Mouse (Mus musculus): ENCODE measurements around the gene Rsph1. TPM values are rescaled to one million over a fixed set of nuclear protein-coding genes. Genes with fewer than 3 reads are reported as not detected.

Rsph1 gene
- total RNA-seq, 2 experiments from 2014 or later = 1.2 to 1.7 TPM

DNA sequence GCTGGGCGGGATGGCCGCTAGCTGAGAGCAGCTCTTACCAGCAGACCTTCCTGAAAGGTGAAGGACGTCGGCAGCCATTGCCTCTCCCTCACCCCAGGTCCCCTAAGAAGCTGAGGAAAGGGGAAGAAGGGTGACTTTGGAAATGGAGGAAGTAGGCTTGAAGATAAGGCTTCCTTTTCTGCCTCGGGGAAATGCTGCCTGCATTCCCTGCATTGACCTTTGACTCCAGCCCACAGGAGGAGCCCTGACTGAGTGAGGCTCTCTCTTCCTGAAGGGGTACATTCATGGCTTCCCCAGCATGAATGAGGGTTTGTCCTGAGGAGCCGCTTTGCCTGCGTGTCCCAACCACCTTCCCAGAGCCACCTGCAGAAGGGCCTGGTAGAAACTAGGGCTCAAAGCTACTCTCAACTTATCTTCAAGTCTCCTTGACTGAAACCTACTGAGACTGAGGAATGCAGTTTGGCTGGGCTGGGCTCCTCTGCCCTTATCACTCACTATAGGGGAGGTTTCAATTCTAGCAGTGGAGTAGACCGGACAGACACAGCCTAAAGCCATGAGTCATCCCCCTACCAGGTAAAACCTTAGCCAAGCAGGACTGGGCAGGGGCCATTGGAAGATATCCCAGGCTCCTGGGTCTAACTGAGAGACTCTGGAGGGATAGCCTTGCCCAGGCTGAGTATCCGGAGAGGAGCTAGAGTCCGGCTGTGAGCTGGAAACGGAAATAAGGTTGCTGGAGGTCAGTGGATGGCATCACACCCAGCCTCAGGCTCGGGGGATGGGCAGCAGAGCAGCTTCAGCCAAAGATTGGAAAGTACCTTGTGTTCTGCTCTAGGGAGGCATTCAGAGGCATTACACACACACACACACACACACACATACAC is 28.0 kb upstream of the Rsph1 start:
- DNase-seq = peak; percentile 81 to 83
- intact Hi-C loops (cut with DNase I) = no loop called here

DNA sequence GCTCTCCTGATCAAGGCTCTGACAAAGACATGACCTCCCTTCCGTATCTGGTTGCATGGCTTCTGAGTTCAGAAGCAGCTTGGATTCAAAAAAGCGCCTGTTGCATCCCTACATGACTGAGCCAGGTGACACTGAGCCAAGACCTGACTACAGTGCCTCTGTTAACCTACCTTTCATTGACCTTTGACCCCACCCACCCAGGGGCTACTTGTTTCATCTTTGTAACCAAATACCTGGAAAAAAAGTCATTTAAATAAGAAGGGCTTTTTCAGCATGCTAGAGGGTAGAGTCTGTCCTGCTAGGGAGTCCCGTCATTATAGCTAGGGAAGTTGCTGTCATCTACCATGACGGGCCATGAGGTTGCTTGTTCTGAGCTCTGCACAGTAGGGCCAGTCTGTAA is 26.2 kb upstream of the Rsph1 start:
- intact Hi-C loops (cut with DNase I) = no loop called here
- no peak for DNase-seq

DNA sequence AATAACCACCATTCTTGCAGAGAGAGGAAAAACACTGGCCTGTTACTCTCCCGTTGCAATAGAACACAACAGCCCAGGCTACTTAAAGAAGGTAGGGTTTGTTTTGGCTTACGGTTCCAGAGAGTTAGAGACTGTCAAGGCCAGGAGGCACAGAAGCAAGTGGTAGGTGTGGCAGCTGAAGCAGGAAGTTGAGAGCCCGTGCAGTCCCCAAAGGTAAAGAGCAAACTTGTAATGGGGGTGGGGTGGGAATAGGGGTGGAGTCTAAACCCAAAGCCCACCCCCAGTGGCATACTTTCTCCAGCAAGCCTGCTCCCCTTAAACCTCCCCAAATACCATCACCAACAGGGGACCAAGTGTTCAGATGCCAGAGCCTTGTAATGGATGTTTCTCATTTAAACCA is 23.6 kb upstream of the Rsph1 start:
- intact Hi-C loops (cut with DNase I) = no loop called here

DNA sequence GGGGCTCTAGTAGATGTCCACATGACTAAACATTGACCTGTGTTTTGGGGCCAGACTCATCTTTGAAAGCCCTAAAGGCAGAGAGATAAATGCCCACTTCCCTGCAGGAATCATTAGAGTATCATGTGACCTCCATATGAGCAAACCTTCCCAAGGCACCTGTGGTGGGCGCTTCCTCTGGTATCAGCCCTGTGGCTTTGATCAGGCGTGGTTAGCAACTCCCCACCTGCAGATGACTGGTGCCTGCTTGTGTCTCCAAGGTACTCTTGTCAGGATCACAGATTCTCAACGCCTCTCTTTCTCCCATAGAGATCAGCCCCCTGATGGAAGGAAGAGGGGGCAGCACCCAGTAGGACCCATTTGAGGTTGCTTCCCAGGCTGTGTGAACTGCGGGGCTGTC is 22.8 kb upstream of the Rsph1 start:
- no peak for DNase-seq
- intact Hi-C loops (cut with DNase I) = no loop called here

More for the DNA sequence above, 23.6 kb upstream of the Rsph1 start:
- DNase-seq = no peak

DNA sequence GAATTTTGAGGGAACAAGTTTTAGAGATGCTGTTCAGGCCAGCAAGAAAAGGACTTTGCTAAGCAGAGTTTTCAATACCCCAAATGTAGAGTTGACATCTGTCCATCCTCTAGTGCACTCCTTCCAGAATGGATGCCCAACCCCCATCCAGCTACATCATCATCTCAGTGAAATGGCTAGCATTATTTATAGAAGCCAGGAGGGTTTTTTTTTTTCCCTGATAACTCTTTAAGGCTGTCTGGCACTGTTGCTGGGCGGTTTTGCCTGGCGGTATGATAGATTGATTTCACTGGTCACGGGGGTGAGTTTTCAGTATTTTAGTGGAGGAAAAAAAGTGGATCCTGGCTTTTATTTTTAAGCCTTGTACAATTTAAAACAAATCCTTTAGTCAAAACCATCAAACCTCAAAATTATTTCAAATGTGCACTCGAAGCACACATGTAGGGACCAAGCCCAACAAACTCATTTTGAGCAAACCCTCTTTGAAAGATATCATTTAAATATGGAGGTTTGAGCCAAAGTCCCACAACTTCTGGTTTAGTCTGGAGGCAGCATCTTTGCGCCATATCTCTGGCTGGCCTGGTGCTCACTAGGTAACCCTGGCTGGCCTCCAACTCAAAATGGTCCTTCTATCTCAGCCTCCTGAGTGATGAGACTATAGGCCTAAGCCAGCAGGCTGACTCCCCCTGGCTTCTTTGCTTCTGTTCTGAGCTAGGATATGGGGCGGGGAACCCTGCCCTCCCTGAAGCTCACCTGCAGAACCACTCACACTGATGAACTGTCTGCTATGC is 21.4 kb upstream of the Rsph1 start:
- intact Hi-C loops (cut with DNase I) = no loop called here
- peak in 1 of 2 experiments; percentile 44 for DNase-seq

DNA sequence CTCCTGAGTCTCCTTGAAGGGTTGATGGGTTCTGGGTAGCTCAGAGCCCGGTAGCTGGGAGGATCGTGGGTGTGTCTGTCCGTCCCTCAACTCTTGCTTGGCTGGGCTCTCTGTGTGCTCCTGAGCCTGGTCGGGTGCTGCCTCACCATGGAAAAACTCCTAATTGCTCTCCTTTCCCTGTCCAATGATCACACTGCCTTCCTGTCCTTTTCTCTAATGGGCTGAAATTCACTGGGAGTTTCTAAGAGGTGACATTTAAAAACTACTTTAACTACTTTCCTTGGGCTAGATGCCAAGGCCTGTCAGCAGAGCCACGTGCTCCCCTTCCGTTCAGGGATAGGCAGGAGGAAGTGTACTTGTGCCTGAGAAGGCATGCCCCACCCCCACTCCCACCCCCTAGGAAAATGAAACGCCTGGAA is 20.3 kb upstream of the Rsph1 start:
- intact Hi-C loops (cut with DNase I) = loop anchor here (2.0 kb wide), 2 partner anchors 21 to 43 kb away; partner anchors contain the start of gene Rsph1
- peak; percentile 71 to 80 for DNase-seq

DNA sequence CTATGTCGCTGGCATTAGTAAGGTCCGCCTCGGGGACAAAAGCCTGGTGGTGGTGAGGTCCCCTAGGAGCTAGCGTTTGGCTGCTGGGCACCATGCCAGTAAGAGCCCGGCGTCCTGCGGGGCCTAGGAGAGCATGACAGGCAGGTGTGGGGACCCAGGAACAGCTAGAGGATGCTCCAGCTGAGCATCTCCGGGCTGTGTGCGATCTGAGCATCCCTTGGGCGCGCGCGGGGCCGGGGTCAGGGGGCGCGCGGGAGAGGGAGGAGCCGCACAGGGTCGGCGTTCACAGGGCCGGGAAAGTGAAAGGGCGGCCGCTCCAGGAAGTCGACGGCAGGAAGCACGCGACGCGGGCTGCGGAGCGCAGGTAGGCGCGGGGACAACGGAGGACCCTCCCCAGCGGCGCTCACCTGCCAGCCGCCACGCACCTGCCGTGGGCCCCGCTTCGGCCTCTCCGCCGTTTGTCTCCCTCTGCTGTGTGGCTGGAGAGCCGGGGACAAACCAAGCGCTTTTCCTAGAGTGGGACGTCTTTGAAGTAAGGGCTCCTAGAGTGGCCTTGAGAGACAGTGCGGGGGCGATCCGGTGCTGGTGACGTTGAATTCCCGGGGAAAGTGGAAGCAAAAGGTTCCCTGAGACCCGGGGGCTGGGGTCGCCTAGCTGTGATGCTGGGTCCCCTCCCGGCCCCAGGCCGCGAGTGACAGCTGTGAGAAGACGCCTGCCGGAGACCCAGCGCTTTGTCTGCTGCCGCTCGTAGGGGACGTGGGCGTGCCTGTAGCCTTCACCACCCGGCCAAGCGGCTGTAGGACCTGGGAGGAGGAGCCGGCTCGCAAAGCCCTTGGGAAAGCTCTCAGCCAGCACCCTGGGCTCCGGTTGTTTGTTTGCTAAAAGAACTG is 19.0 kb upstream of the Rsph1 start:
- intact Hi-C loops (cut with DNase I) = loop anchor here (2.0 kb wide), 2 partner anchors 19 to 41 kb away; partner anchors contain the start of gene Rsph1
- peak; percentile 88 to 89 for DNase-seq

DNA sequence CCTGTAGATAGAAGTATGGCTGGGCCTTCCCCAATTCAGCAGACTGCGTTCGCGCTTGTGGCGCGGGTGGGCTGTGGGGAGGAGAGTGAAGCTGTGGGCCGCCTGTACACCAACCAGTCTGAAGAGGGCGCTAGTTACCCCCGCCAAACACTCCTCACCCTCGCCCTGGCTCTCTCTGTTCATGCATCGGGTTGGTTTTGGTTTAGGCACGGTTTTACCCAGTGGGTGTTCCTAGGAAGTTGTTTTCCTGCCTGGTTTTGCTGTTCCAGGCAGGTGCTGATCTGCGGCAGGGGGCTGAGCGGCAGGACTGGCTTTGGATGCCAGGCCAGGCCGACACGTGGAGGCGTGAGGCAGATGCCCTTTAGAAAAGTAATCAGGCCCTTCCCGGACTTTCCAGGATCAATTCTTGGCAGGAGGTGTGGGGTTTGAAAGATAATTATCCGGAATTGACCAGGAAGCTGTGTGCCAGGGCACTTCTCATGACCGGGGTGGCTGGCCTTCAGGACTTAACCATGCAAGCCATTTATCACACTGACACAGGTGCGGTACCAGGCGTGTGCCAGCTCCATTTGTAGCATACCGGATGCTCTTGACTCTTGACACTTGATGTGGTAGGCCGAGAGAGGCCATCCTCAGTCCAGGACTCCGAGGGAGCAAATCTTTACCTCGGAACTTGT is 18.2 kb upstream of the Rsph1 start:
- intact Hi-C loops (cut with DNase I) = no loop called here
- DNase-seq = peak in 1 of 2 experiments; percentile 48

DNA sequence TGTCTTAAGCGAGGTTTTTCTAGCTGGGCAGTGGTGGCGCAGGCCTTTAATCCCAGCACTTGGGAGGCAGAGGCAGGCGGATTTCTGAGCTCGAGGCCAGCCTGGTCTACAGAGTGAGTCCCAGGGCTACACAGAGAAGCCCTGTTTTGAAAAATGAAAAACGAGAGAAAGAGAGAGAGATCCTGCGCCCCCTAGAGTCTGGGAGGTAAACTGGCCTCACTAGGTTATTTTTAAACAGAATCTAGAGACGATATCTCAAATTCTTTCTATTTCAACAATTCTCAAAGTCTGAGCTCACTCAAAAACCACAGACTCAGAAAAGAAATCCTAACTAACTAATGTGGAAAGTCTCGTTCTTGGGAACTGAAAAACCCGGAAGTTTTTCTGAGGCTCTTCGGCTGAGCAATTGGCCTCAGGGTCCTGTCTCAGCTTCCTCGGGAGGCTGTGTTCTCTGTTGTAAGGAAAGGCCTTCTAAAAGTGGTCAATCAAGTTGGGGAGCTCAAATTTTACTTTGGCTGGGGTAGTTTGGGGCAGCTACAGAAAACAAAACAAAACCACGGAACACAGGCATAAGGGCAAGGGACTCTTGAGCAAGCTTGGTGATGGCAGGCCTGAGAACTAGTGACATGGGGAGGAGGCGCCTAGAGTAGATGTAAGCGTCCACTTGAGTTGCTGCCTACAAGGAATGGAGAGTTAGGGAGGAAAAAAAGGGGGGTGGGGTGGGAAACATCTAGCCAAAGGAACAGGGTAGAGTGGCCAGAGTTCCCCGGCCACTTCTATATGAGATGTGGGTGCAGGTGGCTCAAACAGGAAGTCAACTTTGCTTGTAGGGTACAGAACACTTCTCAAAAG is 17.4 kb upstream of the Rsph1 start:
- intact Hi-C loops (cut with DNase I) = no loop called here
- peak in 1 of 2 experiments; percentile 60 for DNase-seq

DNA sequence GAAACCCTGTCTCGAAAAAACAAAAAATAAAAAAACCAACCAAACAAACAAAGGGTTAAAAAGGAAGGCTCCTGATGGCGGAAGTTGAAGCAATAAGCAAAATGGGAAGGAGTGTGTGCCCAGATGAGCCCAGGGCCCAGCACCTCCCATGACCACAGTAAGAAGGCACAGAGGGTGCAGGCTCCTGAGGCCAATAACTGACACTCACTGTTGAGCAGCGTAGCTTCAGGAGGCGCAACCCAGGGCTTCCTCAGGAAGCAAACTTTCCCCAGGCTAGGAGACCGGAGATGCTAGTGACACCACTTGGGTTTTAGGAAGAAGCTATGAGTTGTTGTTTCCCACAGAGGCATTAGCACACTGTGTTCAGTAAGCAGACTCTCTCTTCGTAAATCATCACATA is 13.7 kb upstream of the Rsph1 start:
- intact Hi-C loops (cut with DNase I) = no loop called here
- no peak for DNase-seq

DNA sequence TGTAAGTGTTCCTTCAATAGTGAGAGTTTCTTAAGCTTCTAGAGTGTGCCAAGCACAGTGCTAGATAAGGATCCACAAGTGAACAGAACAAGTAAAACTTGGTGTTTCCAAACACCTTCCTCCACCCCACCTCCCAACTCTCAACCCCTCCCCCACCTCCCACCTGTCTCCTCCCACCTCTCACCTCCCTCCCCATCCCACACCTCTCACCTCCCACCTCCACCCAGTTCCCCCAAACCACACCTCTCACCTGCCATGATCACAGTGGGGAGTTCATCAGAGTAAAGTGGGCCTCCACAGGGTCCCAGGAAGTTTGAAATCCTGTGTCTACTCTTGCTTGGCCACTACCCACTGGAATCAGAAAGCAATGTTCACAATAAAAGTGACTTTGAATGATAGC is 13.1 kb upstream of the Rsph1 start:
- no peak for DNase-seq
- intact Hi-C loops (cut with DNase I) = no loop called here

DNA sequence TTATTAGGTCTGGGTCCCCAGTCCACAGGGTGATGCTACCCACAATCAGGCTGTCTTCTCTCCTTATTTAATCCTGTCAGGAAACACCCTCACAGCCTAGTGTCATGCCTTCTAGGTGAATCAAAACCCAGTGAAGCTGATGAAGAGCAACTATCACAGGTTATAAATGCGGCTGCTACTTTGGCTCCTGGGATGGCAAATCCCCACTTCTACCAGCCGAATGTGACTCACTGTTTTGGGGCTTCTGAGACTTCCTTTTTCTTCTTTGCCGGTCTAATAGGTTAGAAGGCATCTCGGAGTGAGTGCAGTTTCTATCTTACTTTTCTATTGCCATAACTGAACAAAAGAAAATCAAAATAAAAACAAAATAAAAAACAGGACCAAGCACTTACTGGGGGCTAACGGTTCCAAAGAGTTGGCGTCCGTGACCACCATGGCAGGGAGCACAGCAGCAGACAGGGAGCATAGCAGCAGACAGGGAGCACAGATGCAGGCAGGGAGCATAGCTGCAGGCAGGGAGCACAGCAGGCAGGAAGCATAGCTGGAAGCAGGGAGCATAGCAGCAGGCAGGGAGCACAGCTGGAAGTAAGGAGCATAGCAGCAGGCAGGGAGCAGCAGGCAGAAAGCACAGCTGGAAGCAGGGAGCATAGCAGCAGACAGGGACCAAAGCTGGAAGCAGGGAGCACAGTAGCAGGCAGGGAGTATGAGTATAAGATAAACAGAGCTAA is 12.0 kb upstream of the Rsph1 start:
- intact Hi-C loops (cut with DNase I) = no loop called here
- DNase-seq = no peak

DNA sequence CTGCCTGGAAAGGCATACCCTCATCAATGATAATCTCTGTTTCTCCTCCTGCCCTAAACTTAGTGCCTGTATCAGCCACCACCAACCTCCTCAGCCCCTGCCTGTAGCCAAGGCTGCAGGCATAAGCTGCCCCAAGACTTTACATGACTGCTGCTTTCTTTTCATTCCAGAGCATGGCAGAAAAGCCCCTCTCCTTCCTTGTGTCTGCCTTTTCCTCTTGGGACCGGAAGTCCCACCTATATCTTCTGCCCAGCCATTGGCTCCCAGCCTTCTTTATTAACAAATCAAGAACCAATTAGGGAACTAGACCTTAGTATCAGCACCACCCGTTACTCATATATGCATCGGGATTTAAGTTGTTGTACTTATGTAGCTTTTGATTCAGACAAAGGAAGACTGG is 10.0 kb upstream of the Rsph1 start:
- intact Hi-C loops (cut with DNase I) = no loop called here
- DNase-seq = no peak

DNA sequence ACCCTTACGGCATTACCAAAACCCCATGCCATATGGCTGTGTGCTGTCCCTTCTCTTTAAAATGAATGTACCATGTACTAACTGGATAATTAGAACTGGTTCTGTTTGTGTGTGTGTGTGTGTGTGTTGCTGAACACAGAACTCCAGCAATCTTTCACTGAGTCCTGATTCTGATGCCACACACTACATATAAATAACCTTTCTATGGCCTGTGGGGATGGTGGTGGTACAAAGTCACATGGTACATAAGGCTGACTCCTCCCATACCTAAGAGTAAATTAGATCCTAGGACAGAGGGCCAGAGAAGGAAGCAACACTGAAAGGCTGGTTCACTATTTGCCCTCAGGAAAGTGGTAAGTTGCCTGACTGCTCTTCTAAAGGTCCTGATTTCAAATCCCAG is 9.3 kb upstream of the Rsph1 start, which contains the start of gene Slc37a1:
Slc37a1 (plus strand) TSS at position 301 of the 400 bp plus-strand sequence.
- intact Hi-C loops (cut with DNase I) = no loop called here
- no peak for DNase-seq

DNA sequence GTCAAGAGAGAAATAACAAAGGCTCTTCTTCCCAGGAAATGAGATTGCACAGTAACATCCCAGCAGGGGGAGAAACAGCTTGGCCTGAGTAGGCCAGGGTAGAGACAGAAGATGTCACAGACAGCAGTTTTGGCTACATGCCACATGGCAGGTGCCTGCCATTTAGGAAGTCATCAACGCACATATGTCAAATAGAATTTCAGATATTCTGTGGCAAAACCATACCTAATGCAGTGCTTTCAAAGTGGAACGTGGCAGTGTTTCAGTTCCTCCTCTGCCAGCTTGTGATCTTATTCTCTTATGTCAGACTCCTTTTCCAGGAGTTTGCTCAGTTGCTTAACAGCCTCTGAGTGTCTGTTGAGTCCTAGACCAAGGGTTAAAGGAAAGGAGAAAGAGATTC is 8.7 kb upstream of the Rsph1 start:
- DNase-seq = no peak
- intact Hi-C loops (cut with DNase I) = no loop called here

DNA sequence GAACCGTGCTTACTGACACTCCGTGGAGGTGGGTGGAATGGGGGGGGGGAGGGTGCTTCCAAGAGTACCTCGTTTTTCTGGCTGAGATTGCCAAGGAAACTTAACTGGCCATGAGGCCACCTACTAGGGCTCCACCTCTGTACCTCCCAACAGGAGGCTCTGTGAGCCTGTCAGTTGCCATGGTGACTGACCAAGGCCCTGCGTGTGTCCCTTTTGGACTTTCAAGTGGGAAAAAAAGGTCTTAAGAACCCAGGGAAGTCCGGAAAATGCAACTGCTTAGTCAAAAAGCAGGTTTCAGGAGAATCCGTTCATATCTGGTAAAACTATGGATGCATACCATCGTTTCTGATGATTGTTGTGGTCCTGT is 5.5 kb upstream of the Rsph1 start:
- intact Hi-C loops (cut with DNase I) = no loop called here

DNA sequence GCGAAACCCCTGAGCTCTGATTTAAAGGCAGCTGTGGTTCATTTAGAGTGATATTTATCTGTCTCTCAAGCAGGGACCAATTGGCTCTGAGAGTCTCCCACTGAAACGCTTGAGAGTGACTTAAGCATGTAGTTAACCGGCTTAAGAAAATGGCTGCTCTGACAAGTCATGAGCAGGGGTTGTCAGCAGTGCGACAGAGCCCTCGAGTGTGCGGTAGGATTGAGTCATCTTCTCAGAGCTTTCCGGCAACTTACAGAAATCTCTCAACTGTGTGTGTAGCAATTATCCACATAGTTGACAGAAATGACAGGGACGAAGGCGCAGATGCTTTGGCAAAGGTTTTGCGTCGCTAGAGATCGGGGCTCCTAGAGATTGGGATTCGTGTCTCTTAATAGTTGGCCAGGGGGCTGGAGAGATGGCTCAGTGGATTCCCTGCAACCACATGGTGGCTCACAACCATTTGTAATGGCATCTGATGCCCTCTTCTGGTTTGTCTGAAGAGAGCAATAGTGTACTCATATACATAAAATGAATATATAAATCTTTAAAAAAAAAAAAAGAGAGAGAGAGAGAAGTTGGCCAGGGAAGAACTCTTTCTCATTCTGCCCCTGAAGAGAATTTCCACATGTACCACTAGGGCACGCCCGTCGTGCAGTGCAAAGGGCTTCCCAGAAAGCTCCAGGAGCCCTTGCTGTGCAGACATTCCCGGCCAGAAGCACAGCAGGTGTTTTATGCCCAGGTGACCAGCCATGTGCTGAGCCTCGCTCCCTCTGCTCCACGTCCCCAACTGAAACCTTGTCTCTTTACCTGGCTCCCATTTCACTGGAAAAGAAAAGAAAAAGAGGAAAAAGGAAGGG is 4.9 kb upstream of the Rsph1 start:
- DNase-seq = no peak
- intact Hi-C loops (cut with DNase I) = no loop called here

More for the DNA sequence above, 5.5 kb upstream of the Rsph1 start:
- no peak for DNase-seq

DNA sequence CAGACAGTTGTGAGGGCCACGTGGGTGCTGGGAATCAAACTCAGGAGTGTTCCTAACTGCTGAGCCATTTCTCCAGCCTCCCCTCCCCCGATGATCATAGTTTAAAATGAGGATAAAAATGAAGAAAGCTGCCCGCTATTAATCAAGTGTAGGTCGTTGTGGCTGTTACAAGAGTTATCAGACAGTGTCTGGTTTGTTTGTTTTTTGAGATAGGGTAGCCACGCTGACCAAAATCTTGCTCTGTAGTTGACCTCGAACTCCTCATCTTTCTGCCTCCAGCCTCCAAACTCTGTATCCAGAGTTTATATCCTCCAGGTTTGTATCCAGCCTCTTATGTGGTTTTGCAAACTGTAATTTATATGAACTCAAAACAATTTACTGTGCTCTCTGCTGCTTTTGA is 3.1 kb upstream of the Rsph1 start:
- DNase-seq = no peak
- intact Hi-C loops (cut with DNase I) = no loop called here
